Mouse (Mus musculus) layer of hippocampus, postnatal 25 days (tissue): Measurements from ENCODE around the gene Rsad1. TPM values are rescaled to one million over a fixed set of nuclear protein-coding genes. Genes with fewer than 3 reads are reported as not detected.
A peak's percentile ranks its signal among the peaks of the same experiment; 100 is the strongest.

ENCODE experiments used
- DNase-seq, 2 experiments: peaks; one replicate each; pipeline ENCODE4 v3.0.0; 2022; ENCODE audit warnings: mixed read lengths in 2 of 2, low spot score in 1 of 2; ENCODE audit errors: extremely low spot score in 1 of 2
- total RNA-seq, 2 experiments: library from RNA; stranded (reverse); gene quantifications; 2 replicates each; pipeline ENCODE4 v1.2.3; 2021

The Rsad1 gene
- total RNA-seq, 2 experiments from 2014 or later = 10.3 to 10.8 TPM

- DNase-seq = peak; percentile 46 to 58
Observed at GRCm38 (mm10) chr11:94498093-94498996, 50.7 kb downstream of the Rsad1 start.

- no peak for DNase-seq
Observed at GRCm38 (mm10) chr11:94495415-94495814, 53.6 kb downstream of the Rsad1 start.

GRCm38 (mm10) chr11:94491749-94492099, 57.3 kb downstream of the Rsad1 start:
- DNase-seq = no peak

- no peak for DNase-seq
Observed at GRCm38 (mm10) chr11:94491035-94491748, 57.9 kb downstream of the Rsad1 start.

Other genes starting within 250 kb of the Rsad1 start
- gene Luc7l3, start 227.3 kb downstream of the Rsad1 start, total RNA-seq = 100 to 1,000 TPM in 1 of 2 experiments, 10 to 100 TPM in 1; 93.5 to 132 TPM
- gene Ankrd40, start 221.3 kb downstream of the Rsad1 start, total RNA-seq = 100 to 1,000 TPM; 123 to 125 TPM
- 1 to 10 TPM; 2.0 to 3.0 TPM for gene Abcc3, start 156.3 kb downstream of the Rsad1 start, total RNA-seq
- gene Cacna1g, start 75.1 kb downstream of the Rsad1 start, total RNA-seq = 10 to 100 TPM; 49.7 to 72.3 TPM
- gene Spata20, start 63.1 kb downstream of the Rsad1 start, total RNA-seq = under 1 TPM in 1 of 2 experiments, not detected in 1; 0.34 TPM
- 1 to 10 TPM; 2.0 to 2.3 TPM for gene Epn3, start 49.3 kb downstream of the Rsad1 start, total RNA-seq
- gene Mycbpap, start 27.5 kb downstream of the Rsad1 start, total RNA-seq = 1 to 10 TPM; 3.0 to 3.9 TPM
- gene Chad, start 15.8 kb upstream of the Rsad1 start, total RNA-seq = under 1 TPM; 0.62 to 0.70 TPM
- gene Acsf2, start 52.6 kb upstream of the Rsad1 start, total RNA-seq = 10 to 100 TPM; 15.3 to 20.4 TPM
- gene Lrrc59, start 80.5 kb upstream of the Rsad1 start, total RNA-seq = 10 to 100 TPM; 71.6 to 79.1 TPM
- gene Mrpl27, start 104.5 kb upstream of the Rsad1 start, total RNA-seq = 10 to 100 TPM; 72.9 to 80.1 TPM
- under 1 TPM; 0.28 to 0.44 TPM for gene Eme1, start 104.7 kb upstream of the Rsad1 start, total RNA-seq
- gene Xylt2, start 128.3 kb upstream of the Rsad1 start, total RNA-seq = 10 to 100 TPM; 24.2 to 24.8 TPM
- gene Gm11541, start 155.2 kb upstream of the Rsad1 start, total RNA-seq = not detected
- gene Cdc34b, start 192.5 kb upstream of the Rsad1 start, total RNA-seq = under 1 TPM in 1 of 2 experiments, not detected in 1; 0.22 TPM
- not detected for gene Tmem92, start 233.4 kb upstream of the Rsad1 start, total RNA-seq